Mouse (Mus musculus) CD4-positive naive resting alpha-beta T cell, adult 57 days (primary cell): ENCODE measurements around the gene Olfr26. TPM values are rescaled to one million over a fixed set of nuclear protein-coding genes. Genes with fewer than 3 reads are reported as not detected.

ENCODE experiments used
- total RNA-seq: library from RNA; stranded (reverse); gene quantifications from one replicate; pipeline ENCODE4 v1.2.4, GENCODE M21; 2023

The Olfr26 gene
- total RNA-seq = not detected

DNA sequence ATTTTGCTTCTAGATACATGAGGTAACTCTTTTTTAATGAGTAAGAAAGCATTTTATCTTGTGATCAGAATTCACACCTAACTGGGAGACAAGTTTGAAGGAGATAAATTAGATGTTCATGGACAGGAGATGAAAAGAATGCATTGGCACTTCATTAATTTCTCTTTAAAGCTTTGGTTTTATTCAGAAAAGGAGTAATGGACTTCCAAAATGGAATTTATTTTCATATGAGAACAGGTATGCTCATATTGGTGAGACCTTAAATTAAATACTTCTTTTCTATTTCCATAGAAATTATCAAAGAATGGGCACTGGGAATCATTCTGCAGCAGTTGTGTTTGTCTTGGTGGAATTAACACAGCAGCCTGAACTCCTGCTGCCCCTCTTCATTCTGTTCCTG lies at the start of gene Olfr26:
Olfr26 (plus strand) TSS at position 301 of the 400 bp plus-strand sequence.

GRCm38 (mm10) chr9:38814314-38814713 lies 40.5 kb upstream of the Olfr26 start, which contains the start of gene Olfr922:
Gene Olfr922, plus strand, starts transcription at chr9:38814614.

DNA sequence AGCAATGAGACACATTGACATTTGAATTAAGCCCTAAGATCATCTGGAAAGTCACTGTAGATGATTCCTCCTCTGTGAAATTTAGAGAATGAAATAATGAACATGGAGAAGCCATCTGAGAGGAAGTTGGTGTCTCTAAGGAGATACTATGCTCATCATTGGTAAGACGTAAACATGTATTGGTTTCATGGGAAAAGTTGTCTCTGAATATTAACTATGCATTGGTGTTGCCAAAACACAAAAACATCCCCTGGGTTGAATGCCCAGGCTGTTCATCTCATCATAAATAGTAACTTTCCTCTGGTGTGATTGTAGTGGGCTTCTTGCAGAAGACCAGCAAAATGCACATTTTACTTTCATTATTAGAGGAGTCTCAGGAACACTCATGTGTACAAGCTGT lies 28.6 kb upstream of the Olfr26 start, which contains the start of gene Olfr923:
Olfr923 (plus strand) TSS at position 301 of the 400 bp plus-strand sequence.

GRCm38 (mm10) chr9:38844149-38844548 lies 10.7 kb upstream of the Olfr26 start, which contains the start of gene Olfr924:
Gene Olfr924, plus strand, starts transcription at chr9:38844449.

GRCm38 (mm10) chr9:38876826-38877225 lies 22.0 kb downstream of the Olfr26 start, which contains the start of gene Olfr926:
Gene Olfr926, plus strand, starts transcription at chr9:38877126.

Other genes with a start within 250 kb of the Olfr26 start
- not detected for gene Olfr914, start 250.0 kb upstream of the Olfr26 start, total RNA-seq
- not detected for gene Olfr916, start 195.2 kb upstream of the Olfr26 start, total RNA-seq
- gene Olfr917, start 189.2 kb upstream of the Olfr26 start, total RNA-seq = not detected
- not detected for gene Olfr918, start 180.5 kb upstream of the Olfr26 start, total RNA-seq
- gene Olfr919, start 151.4 kb upstream of the Olfr26 start, total RNA-seq = not detected
- gene Vwa5a, start 136.8 kb upstream of the Olfr26 start, total RNA-seq = 6.6 TPM
- not detected for gene Olfr920, start 102.8 kb upstream of the Olfr26 start, total RNA-seq
- gene Olfr921, start 82.0 kb upstream of the Olfr26 start, total RNA-seq = not detected
- gene Olfr922, start 40.4 kb upstream of the Olfr26 start, total RNA-seq = not detected
- gene Olfr923, start 28.5 kb upstream of the Olfr26 start, total RNA-seq = not detected
- gene Olfr924, start 10.6 kb upstream of the Olfr26 start, total RNA-seq = not detected
- not detected for gene Olfr926, start 22.1 kb downstream of the Olfr26 start, total RNA-seq
- not detected for gene Olfr930, start 74.7 kb downstream of the Olfr26 start, total RNA-seq
- gene Olfr933, start 117.3 kb downstream of the Olfr26 start, total RNA-seq = not detected
- not detected for gene Olfr934, start 133.3 kb downstream of the Olfr26 start, total RNA-seq
- gene Olfr935, start 144.6 kb downstream of the Olfr26 start, total RNA-seq = not detected
- not detected for gene Olfr146, start 168.3 kb downstream of the Olfr26 start, total RNA-seq
- not detected for gene Olfr937, start 209.9 kb downstream of the Olfr26 start, total RNA-seq
- not detected for gene Olfr938, start 223.8 kb downstream of the Olfr26 start, total RNA-seq